Mouse (Mus musculus): ENCODE data around the gene Cers3.

The Cers3 gene

GRCm38 (mm10) chr7:66840008-66840719 lies 96.9 kb downstream of the Cers3 start:
- DNase-seq (ENCODE audit: low spot score): no peak

GRCm38 (mm10) chr7:66841165-66841564 lies 97.9 kb downstream of the Cers3 start:
- no peak for DNase-seq (ENCODE audit: low spot score)

DNA sequence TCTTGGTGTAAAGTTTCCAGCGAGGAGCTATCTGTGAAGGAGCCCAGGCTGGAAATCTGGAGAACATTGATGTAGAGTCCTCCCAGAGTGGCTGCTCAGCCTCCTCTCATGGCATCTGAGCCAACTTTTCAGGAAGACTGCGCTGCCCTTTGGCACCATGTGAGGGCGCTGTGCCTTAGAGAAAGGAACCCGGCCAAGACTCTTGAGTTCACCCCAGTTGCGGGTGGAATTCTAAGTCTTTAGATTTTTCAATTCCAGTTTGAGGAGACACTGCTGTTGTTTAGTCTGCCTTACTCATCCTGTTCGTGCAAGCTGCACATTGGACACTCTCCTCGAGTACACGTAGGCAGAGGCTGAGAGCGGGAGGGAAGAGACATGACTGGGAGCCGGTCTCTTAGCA lies 98.7 kb downstream of the Cers3 start:
- no peak for DNase-seq (ENCODE audit: low spot score)

- no peak for DNase-seq (ENCODE audit: low spot score)
Observed at GRCm38 (mm10) chr7:66843846-66844245, 100.5 kb downstream of the Cers3 start.

- DNase-seq (ENCODE audit: low spot score): no peak
Observed at GRCm38 (mm10) chr7:66846582-66846981, 103.3 kb downstream of the Cers3 start.

- no peak for DNase-seq (ENCODE audit: low spot score)
Observed at GRCm38 (mm10) chr7:66847299-66847698, 104.0 kb downstream of the Cers3 start.

DNA sequence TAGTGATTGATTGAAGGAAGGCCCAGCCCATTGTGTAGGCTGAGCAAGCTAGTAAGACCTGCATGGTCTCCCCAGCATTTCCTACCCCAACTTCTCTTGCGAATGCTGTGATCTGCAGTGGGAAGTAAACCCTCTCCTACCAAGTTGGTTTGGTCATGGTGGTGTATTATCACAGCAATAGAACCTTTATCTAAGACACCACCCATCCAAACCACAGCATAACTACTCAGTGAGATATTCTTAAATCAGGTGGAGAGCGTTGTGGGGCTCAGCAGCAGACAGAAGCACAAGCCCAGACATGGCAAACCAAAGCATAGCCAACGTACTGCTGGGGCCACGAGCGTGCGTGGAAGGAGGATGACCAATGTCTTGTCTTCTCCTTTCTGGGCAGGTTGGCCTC lies 106.0 kb downstream of the Cers3 start:
- no peak for DNase-seq (ENCODE audit: low spot score)

- DNase-seq (ENCODE audit: low spot score): no peak
Observed at GRCm38 (mm10) chr7:66852164-66852563, 108.9 kb downstream of the Cers3 start.

DNA sequence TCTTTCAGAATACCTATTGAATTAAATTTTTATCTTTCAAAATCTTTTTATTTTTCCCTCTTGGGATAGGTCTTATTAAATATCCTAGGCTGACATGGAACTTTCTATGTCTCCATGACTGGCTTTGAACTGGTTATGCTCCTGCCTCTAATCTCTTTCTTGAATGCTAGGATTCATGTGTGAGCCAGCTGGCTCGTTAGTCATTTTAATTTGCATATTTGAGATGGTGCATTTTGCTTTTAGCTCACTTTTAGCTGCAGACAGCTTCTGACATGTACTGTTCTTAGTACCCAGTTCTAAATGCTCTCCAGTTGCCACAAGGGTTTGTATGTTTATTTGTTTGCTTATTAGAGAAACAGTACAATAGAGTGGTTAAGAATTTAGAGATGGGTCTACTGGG lies 114.3 kb downstream of the Cers3 start:
- no peak for DNase-seq (ENCODE audit: low spot score)

- no peak for DNase-seq (ENCODE audit: low spot score)
Observed at GRCm38 (mm10) chr7:66858247-66859075, 115.2 kb downstream of the Cers3 start.

GRCm38 (mm10) chr7:66859220-66859619 lies 115.9 kb downstream of the Cers3 start:
- DNase-seq (ENCODE audit: low spot score): no peak

- DNase-seq (ENCODE audit: low spot score): no peak
Observed at GRCm38 (mm10) chr7:66866944-66867718, 123.8 kb downstream of the Cers3 start.

GRCm38 (mm10) chr7:66867719-66868501 lies 124.6 kb downstream of the Cers3 start:
- no peak for DNase-seq (ENCODE audit: low spot score)

DNA sequence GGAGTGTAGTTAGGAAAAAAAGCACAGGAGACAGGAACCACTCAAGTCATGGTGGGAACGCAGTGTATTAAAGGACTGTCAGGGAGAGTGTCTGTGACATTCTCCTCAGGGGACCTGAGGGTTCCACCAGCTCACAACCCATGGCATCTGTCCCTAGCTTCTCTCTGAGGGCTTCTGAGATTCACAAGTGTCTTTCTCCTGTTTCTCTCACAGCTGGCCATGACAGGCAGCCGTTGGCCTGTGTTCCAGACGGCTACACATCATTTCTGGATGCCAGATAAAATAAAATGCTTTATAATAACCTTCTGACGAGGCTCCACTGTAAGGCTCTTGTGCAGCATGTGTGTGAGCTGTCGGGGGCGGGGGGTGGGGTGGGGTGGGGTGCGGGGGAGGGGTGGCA lies 128.2 kb downstream of the Cers3 start:
- DNase-seq (ENCODE audit: low spot score): no peak

DNA sequence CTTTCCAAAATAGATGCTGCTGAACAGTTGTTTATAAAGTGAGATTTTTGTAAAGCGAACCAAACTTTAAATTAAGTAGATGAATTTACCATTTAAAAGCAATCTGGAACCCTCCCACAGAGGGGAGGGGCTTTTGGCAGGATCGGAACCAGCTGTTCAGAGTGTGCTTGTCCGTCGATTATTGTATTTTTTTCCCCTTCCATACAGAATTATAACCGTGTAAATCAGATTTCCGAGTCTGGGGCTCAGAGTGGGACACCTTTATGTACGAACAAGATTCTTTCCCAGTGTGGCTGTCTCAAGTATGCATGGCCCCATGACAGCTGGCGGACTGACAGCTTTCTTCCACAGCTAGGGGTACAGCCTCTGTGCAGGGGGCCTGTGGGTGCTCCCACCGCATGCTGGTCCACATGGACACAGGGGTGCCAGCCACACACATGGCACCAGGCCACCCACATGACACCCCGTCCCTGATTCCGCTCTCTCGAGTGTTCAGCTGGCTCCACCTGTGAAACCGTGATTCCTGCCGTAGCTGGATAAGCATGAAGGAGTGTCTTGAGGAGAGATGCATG lies 128.7 kb downstream of the Cers3 start:
- DNase-seq (ENCODE audit: low spot score): no peak

GRCm38 (mm10) chr7:66873235-66873634 lies 129.9 kb downstream of the Cers3 start:
- no peak for DNase-seq (ENCODE audit: low spot score)
